Mouse (Mus musculus) hindbrain, embryonic 10.5 days (tissue): Measurements from ENCODE around the gene Scarb1. TPM values are rescaled to one million over a fixed set of nuclear protein-coding genes. Genes with fewer than 3 reads are reported as not detected.

ENCODE experiments used
- DNase-seq: peaks from one replicate; pipeline ENCODE4 v3.0.0-alpha.2; 2017; ENCODE audit warnings: low spot score
- H3K27ac ChIP-seq: fragments of 300-500 bp; sonication (generic); 2 replicates; pipeline ENCODE4 v1.5.1; 2016; ENCODE audit warnings: mild to moderate bottlenecking, moderate library complexity
- H3K27me3 ChIP-seq: fragments of 300-500 bp; sonication (generic); 2 replicates; pipeline ENCODE4 v1.6.1; 2016; ENCODE audit warnings: mild to moderate bottlenecking; ENCODE audit not compliant: poor library complexity, insufficient read depth, severe bottlenecking
- H3K36me3 ChIP-seq: fragments of 300-500 bp; sonication (generic); 2 replicates; pipeline ENCODE4 v1.6.1; 2016; ENCODE audit warnings: mild to moderate bottlenecking, moderate library complexity
- H3K4me1 ChIP-seq: fragments of 300-500 bp; sonication (generic); replicated peaks from 2 replicates; pipeline ENCODE4 v1.6.1; 2016; ENCODE audit warnings: mild to moderate bottlenecking
- H3K4me3 ChIP-seq: fragments of 300-500 bp; sonication (generic); 2 replicates; pipeline ENCODE4 v1.5.1; 2016; ENCODE audit warnings: mild to moderate bottlenecking, moderate library complexity
- H3K9me3 ChIP-seq: fragments of 300-500 bp; sonication (generic); 2 replicates; pipeline ENCODE4 v1.6.1; 2016; ENCODE audit warnings: mild to moderate bottlenecking, moderate library complexity
- WGBS: fragments of 180-500 bp; shearing (Covaris S2); methylation state at CpG from one replicate; pipeline ENCODE4 v1.1.7; 2016; 5-methylcytosine and 5-hydroxymethylcytosine counted together
- polyA plus RNA-seq: library from polyadenylated mRNA; unstranded; fragments of >200 nt; fragmentation: Nextera tagmentation; extraction: Ambion mirVana; gene quantifications from 2 replicates; pipeline ENCODE4 v1.2.1, GENCODE M21; 2016

Scarb1 gene
- polyA plus RNA-seq, 1 experiment from 2014 or later, result 41.2 TPM

DNA sequence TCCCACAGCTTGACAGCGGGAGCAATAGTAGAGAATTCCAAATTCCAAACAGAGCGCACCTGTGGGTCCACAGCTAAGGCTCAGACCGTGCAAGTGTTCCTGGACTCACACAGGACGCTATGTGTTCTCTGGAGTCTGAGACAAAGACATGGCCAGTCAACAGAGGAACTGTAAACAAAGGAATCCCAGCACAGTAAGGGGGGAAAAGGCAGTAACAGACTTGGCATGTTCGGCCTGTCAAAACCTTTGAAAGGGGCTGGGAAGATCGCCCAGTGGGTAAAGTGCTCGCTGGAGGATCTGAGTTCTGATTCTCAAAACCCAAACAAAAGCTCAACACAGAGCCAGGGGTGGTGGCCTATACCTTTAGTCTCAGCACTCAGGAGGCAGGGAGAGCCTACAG is 3.4 kb downstream of the Scarb1 start:
- WGBS, result 78% methylated on average over 7 of the region's 7 CpGs
- no peaks in the 10 kb centered on the region for H3K36me3 ChIP-seq
- peaks cover 36% of the 10 kb centered on the region for H3K4me1 ChIP-seq
- no peak for DNase-seq
- H3K27ac ChIP-seq, result no peak overlapping the region
- H3K4me3 ChIP-seq, result no peak overlapping the region
- no peaks in the 10 kb centered on the region for H3K9me3 ChIP-seq
- H3K27me3 ChIP-seq, result peaks cover 19% of the 10 kb centered on the region

DNA sequence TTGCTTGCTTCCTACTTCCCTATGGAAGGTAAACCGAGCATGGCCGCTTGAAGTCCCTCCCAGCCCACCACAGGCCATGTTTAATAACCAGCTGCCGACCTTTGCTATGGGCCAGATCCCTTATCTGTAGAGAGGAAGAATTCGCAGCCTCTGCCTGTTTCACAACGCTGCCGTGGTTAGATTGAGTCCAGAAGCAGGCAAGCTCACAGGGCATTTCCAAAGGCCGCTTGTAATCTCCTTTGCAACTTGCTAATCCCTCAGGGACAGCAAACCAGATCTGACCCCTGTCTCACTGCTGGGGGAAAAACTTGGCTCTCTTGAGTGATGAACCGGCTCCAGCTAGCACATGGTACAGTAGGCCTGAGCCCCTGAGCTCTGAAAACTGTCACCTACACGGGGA is 3.9 kb downstream of the Scarb1 start:
- Histone ChIP-seq H3K4me3 (no peak overlapping the region), H3K4me1 (peaks cover 41% of the 10 kb centered on the region), H3K36me3 (no peaks in the 10 kb centered on the region), H3K9me3 (no peaks in the 10 kb centered on the region), H3K27ac (no peak overlapping the region), H3K27me3 (peaks cover 16% of the 10 kb centered on the region)
- 60% methylated on average over 9 of the region's 9 CpGs for WGBS
- DNase-seq, result no peak

DNA sequence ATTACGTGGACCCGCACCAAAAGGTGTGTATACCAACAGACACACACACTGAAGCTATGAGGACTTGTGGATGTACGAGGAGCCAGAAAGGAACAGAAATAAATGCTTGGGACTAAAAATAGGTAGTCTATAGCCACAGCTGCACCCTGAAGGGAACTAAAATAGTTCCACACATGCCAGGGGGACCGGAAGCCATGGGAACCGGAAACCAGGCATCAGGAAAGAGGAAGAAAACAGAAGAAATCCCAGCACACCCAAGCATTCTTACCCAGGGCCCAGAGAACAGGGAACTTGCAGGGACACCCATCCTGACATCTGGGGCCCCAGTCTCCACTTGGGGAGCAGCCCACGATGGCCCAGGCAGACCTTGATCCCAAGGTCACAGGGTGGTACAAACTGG is 7.9 kb downstream of the Scarb1 start:
- no peak overlapping the region for H3K27ac ChIP-seq
- peaks cover 28% of the 10 kb centered on the region for H3K4me1 ChIP-seq
- no peak overlapping the region for H3K4me3 ChIP-seq
- no peaks in the 10 kb centered on the region for H3K27me3 ChIP-seq
- no peaks in the 10 kb centered on the region for H3K9me3 ChIP-seq
- WGBS, result 83% methylated on average over 6 of the region's 6 CpGs
- no peaks in the 10 kb centered on the region for H3K36me3 ChIP-seq
- DNase-seq, result no peak

DNA sequence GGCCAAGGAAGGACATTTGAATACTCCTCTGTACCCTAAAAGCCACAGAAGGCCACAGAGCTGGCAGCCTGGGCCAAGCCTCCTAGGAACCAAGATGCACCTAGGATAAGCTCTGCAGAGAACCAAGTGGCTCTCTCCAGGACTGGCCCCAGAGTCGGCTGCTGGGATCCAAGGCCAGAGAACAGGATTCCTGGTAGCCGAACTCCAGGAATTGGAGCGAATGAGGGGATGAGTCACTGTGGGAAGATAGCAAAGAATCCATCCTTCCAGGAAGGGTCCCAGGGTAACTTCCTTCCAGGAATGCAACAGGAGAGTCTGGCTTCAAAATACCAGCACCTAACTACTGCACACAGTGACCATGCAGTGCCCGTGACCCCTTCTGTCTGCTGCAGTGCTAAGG is 8.6 kb downstream of the Scarb1 start:
- no peaks in the 10 kb centered on the region for H3K9me3 ChIP-seq
- no peaks in the 10 kb centered on the region for H3K36me3 ChIP-seq
- peak overlapping the region; percentile 1; the same call in 1 of the 2 replicates for H3K27ac ChIP-seq
- H3K27me3 ChIP-seq, result no peaks in the 10 kb centered on the region
- DNase-seq, result no peak
- 82% methylated on average over 4 of the region's 4 CpGs for WGBS
- no peak overlapping the region for H3K4me3 ChIP-seq
- peaks cover 24% of the 10 kb centered on the region for H3K4me1 ChIP-seq

DNA sequence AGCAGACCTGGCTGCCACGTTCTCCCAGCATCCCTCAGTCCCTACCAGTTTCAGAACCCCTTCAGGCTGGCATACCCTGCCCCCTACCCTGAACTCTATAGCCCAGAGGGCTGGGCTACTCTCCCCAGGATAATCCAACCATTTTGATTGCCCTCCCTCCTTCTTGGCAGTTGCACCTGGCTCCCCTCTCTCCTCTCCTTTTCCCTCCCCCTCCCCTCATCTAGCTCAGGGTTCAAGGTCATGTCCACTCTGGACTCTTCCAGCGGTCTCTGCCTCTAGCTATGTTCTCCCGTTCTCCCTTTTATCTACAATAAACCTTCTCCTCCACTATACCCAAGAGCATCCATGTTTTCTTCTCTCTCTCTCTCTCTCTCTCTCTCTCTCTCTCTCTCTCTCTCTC is 9.1 kb downstream of the Scarb1 start:
- 53% methylated on average over 3 of the region's 3 CpGs for WGBS
- H3K27me3 ChIP-seq, result no peaks in the 10 kb centered on the region
- DNase-seq, result no peak
- no peaks in the 10 kb centered on the region for H3K36me3 ChIP-seq
- peaks cover 19% of the 10 kb centered on the region for H3K4me1 ChIP-seq
- H3K9me3 ChIP-seq, result no peaks in the 10 kb centered on the region
- no peak overlapping the region for H3K4me3 ChIP-seq
- peak overlapping the region; percentile 1; the same call in 1 of the 2 replicates for H3K27ac ChIP-seq

DNA sequence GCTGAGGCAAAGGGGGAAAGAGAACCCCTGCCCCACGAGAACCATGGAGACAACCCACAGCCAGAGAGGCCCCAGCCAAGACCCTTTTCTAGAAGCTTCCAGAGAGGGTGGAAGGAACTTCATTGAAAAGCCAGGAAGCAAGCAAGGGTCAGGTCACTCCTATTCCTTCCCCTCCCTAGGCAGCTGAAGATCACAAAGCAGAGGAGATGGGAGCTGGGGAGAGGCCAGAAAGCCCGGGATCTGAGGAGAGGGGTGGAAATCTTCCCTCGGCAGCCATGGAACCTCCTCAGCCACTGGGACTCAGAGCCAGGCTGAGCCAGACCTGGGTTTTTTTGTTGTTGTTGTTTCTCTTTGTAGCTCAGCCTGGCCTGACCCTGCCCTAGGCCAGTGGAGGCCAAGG is 9.8 kb downstream of the Scarb1 start:
- Histone ChIP-seq H3K9me3 (no peaks in the 10 kb centered on the region), H3K27ac (peak overlapping the region; percentile 43), H3K36me3 (no peaks in the 10 kb centered on the region), H3K27me3 (no peaks in the 10 kb centered on the region), H3K4me3 (no peak overlapping the region), H3K4me1 (peaks cover 19% of the 10 kb centered on the region)
- WGBS, result 39% methylated on average over 3 of the region's 3 CpGs
- DNase-seq, result no peak

DNA sequence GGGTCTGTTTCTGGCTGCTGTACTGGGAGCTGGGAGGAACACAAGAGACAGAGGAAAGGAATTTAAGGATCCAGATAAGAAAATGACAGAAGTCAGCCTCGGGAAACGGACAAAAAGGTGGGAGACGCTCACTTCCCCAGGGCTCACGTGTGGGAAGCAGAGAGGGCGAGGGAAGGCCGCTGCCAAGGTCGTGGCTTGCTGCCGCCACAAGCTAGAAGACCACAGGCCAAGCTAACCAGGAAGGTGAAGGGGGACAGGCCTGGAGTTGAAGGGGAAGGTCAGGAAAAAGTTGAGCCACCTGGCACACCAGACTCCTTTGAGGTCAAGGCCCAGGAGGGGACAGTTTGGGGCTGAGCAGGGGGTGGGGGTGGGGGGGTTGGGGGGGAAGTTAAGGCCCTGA is 10.2 kb downstream of the Scarb1 start:
- H3K27me3 ChIP-seq, result no peaks in the 10 kb centered on the region
- H3K4me3 ChIP-seq, result no peak overlapping the region
- WGBS, result 75% methylated on average over 8 of the region's 8 CpGs
- peaks cover 19% of the 10 kb centered on the region for H3K4me1 ChIP-seq
- H3K27ac ChIP-seq, result peak overlapping the region; percentile 43
- peaks cover 2% of the 10 kb centered on the region; the same call in 1 of the 2 replicates for H3K36me3 ChIP-seq
- DNase-seq, result no peak
- no peaks in the 10 kb centered on the region for H3K9me3 ChIP-seq

DNA sequence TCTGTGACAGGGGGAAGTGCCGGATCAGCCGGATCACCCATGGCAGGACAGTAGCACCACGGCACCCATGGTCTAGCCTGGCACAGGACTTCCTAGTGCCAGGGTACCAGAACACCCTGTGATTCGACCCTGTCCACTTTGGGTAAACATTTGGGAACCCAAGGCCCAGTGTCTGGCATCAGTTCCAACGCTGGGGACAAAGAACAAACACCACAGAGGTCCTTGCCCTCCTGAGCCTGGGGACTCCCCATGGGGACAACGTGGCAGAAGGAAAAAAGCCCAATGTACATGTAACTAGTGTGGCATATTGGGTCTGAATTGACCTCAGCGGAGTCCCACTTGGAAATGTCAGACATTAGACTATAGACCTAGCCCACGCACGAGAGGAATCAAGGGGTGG is 10.7 kb downstream of the Scarb1 start:
- H3K4me1 ChIP-seq, result peaks cover 19% of the 10 kb centered on the region
- H3K27me3 ChIP-seq, result no peaks in the 10 kb centered on the region
- DNase-seq, result no peak
- peaks cover 7% of the 10 kb centered on the region; the same call in 1 of the 2 replicates for H3K36me3 ChIP-seq
- H3K27ac ChIP-seq, result no peak overlapping the region
- H3K9me3 ChIP-seq, result no peaks in the 10 kb centered on the region
- 80% methylated on average over 9 of the region's 9 CpGs for WGBS
- H3K4me3 ChIP-seq, result no peak overlapping the region

DNA sequence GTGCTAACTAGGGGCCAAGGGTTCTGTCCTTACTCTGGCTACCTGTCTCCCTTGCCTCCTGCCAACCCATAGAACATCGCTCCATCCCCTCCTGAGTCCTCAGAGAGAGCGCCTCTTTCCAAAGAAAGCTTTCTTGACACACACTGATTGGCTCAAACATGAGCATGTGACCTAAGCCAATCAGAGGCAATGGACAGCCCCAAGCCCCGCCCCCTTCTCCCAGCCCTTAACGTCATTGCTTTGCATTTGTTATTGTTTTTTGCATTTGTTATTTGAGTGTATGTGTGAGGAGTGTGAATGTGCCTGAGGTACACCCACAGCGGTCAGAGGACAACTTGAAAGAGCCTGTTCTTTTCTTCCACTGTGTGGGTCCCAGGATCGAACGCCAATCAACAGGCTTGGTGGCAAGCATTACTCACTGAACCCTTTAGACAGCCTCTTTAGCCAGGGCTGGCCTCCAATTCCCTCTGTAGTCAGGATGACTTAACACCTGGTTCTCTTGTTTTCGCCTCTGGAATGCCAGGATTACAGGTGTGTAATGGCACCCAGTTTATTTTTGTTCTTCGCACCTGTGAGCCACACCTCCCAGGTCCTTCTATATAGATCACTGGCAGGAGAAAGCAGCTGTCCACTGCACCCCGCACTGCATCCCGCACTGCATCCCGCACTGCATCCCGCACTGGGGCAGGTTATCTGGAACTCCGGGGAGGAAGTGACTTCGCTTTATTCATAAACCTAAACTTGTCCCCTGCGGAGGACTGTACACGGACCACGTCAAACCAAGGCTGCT is 13.1 kb downstream of the Scarb1 start:
- peak; percentile 52 for DNase-seq
- H3K36me3 ChIP-seq, result peaks cover 10% of the 10 kb centered on the region; the same call in 1 of the 2 replicates
- WGBS, result 56% methylated on average over 18 of the region's 18 CpGs
- H3K9me3 ChIP-seq, result no peaks in the 10 kb centered on the region
- no peaks in the 10 kb centered on the region for H3K27me3 ChIP-seq
- H3K4me1 ChIP-seq, result peaks cover 26% of the 10 kb centered on the region
- H3K4me3 ChIP-seq, result peak overlapping the region; percentile 46
- peak overlapping the region; percentile 79 for H3K27ac ChIP-seq

DNA sequence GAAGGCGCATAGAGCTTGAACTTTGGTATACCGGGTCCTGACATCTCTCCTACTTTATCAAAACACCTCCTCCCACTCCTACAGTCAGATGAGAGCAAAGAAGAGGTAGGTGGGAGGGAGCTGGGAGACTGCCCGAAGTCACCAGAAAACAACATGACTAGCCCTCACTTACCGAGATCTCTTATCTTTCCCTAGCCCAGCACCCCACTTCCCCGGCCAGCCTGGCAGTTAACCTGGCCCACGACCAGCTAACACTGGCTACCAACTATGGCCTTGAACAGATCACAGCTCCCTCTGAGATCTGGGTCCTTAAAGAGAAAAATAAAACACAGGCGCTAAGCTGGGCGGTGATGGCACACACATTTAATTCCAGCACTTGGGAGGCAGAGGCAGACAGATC is 14.5 kb downstream of the Scarb1 start:
- no peak overlapping the region for H3K27ac ChIP-seq
- peaks cover 15% of the 10 kb centered on the region for H3K4me1 ChIP-seq
- H3K36me3 ChIP-seq, result peaks cover 10% of the 10 kb centered on the region; the same call in 1 of the 2 replicates
- WGBS, result 84% methylated on average over 8 of the region's 8 CpGs
- H3K4me3 ChIP-seq, result no peak overlapping the region
- DNase-seq, result no peak
- no peaks in the 10 kb centered on the region for H3K27me3 ChIP-seq
- no peaks in the 10 kb centered on the region for H3K9me3 ChIP-seq

DNA sequence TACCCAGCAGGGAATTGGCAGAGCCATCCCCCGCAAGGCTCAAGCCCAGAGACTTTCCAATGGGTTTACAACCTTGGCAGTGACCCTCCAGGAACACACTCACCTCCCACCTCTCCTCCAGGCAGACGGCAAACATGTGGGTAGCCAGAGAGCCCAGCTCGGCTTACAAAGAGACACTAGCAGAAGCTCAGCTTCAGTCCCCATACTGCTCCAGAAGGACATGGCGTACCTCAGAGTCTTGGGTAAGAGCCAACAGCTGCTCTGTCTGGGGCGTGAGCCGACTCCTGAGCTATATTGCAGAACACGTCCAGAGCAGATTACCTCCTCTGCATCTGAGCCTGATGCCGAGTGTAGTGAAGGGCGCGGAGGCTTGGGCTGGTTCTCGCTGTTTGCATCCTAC is 15.0 kb downstream of the Scarb1 start:
- Histone ChIP-seq H3K27me3 (no peaks in the 10 kb centered on the region), H3K4me3 (no peak overlapping the region), H3K27ac (no peak overlapping the region), H3K9me3 (no peaks in the 10 kb centered on the region), H3K36me3 (peaks cover 10% of the 10 kb centered on the region; the same call in 1 of the 2 replicates), H3K4me1 (peaks cover 11% of the 10 kb centered on the region)
- DNase-seq, result no peak
- 84% methylated on average over 11 of the region's 11 CpGs for WGBS

DNA sequence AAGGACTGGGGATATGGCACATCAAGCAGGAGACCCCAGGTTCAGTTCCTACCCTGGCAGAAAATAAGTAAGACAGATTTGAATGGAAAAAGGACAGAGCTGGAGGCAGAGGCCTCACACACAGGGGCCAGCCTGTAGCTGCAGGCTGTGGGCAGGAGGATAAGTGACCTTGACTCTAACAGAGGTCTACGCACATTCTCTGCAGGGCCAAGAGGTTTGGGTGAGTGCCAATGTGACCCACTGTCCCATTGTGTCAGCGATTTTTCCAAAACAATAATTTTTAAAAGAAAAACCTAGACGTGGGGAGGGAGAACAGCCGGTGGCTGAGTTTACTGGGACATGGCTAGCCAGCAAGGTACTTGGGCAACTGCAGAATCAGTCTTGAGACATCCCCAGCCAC is 15.6 kb downstream of the Scarb1 start:
- no peaks in the 10 kb centered on the region for H3K9me3 ChIP-seq
- H3K27me3 ChIP-seq, result no peaks in the 10 kb centered on the region
- peaks cover 10% of the 10 kb centered on the region; the same call in 1 of the 2 replicates for H3K36me3 ChIP-seq
- no peak overlapping the region for H3K27ac ChIP-seq
- peaks cover 6% of the 10 kb centered on the region; the same call in 1 of the 2 replicates for H3K4me1 ChIP-seq
- WGBS, result 95% methylated on average over 4 of the region's 4 CpGs
- H3K4me3 ChIP-seq, result no peak overlapping the region
- no peak for DNase-seq

DNA sequence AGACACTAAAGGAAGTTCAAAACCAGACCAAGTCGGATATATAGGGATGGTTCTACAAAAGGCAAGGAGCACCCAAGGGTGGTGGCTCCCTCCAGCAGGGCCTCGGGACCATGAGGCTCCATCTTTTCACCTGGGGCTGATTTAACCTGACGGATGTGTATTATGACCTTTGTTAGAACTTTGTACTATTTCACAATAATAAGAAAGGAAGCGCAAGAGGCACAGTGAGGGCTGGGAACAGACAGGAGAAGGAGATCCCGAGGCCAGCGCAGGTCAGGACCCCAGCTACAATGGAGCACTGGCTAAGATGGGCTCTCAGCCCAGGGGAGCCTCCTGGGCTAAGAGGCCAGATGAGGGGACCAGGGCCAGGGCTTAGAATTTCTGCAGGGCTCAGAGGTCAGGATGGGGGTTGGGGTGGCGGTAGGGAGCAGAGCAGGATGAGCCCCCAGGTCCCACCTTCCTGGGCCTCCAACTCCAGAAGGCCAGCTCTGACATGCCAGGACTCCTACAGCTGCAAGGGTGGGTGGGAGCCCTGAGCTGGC is 16.9 kb downstream of the Scarb1 start:
- DNase-seq, result no peak
- Histone ChIP-seq H3K9me3 (0 out of 2 replicates have a peak, but pooled peaks cover 2% of the 10 kb centered on the region), H3K4me1 (peaks cover 6% of the 10 kb centered on the region; the same call in 1 of the 2 replicates), H3K27me3 (no peaks in the 10 kb centered on the region), H3K4me3 (no peak overlapping the region), H3K27ac (no peak overlapping the region; the same call in 1 of the 2 replicates), H3K36me3 (peaks cover 13% of the 10 kb centered on the region)
- WGBS, result 84% methylated on average over 7 of the region's 7 CpGs
